Mouse (Mus musculus): ENCODE measurements around the gene Agtr1a.

The Agtr1a gene

GRCm38 (mm10) chr13:30336148-30336801 lies at the start of gene Agtr1a:
TSS of gene Agtr1a (plus strand) at chr13:30336441.
- no peak for DNase-seq (ENCODE audit: low read depth)

DNA sequence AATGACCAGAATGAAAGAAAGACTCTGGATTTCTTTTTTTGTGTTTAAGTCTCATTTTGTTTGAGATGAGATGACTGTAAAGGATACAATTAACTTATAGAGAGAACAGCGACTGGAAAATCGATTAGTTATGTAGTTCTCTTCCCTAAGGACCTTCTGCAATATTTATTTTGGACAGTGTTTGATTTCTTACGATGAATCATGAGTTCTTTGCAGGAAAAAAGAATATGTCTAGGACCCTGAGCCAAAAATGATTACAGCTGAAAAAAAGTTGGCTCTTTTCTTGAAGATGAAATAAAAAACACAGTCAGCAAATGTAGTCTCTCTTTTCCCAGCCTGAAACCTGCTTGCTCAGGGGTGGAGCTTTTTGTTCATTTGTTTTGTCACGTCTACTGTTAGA lies 26.0 kb upstream of the Agtr1a start:
- DNase-seq (ENCODE audit: low read depth): no peak

DNA sequence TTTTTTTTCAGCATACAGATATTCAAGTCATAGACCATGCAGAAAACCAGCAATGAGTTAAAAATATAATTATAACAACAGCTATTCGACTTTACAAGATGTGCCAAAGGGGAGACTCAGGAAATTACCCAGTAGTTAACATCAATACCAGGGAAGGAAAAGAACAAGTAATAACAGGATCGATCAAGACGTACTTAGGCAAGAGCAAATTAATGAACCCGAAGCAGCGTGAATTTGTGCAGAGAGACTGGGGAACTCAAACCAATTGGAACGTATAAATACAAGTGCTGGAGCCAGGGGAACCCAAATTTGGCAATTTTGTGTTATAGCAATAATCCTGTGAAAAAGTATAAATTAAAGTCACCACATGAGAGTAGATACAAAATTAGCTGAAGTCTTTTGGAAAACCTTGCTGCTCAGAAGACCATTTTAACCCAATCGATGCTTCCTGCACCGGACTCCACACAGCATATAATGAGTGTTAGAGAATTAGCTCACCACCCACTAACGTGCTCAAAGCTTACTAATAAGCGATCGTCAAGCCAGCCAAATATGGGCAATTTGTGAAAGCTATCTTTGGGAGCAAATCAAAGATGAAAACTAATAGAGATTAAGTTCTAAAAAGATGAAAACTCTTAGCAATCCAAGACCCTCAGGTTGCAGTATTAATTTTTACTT lies 11.4 kb upstream of the Agtr1a start:
- DNase-seq (ENCODE audit: low read depth): no peak

DNA sequence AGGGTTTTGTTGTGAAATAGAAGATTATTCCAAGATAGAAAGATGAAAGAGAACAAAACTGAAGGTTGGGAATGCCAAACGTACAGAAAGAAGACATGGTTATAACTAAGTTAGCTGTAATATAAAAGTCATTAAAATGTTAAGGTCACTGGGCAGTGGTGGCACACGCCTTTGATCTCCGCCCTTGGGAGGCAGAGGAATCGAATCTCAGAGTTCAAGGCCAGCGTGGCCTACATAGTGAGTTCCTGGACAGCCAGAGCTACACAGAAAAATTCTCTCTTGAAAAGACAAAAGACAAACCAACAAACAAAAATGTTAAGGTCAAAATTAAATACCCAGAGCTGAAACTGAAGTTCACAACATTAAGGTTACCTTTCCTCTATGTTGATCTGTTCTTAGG lies 5.2 kb upstream of the Agtr1a start:
- no peak for DNase-seq (ENCODE audit: low read depth)

GRCm38 (mm10) chr13:30331851-30332250 lies 4.4 kb upstream of the Agtr1a start:
- no peak for DNase-seq (ENCODE audit: low read depth)

DNA sequence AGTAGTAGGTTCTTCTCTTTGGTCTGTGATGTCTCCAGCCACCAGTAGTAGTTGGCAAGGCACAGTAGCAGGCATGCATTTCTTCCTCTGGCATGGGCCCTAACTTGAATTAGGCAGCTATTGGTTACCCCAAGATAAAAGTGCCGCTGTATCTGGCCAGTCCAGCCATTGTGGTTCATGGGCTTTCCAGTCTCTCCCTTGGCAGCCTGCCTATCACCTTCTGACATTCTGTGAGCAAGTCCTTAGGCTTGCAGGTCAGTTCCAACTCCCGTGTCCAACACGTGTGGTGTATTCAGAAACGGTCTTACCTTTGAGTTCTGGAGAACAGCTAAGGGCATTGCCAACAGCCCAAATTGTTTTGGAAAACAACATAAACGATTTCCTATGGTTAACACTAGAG lies 3.7 kb upstream of the Agtr1a start:
- DNase-seq (ENCODE audit: low read depth): no peak

- DNase-seq (ENCODE audit: low read depth): no peak
Observed at GRCm38 (mm10) chr13:30334667-30335066, 1.6 kb upstream of the Agtr1a start.

DNA sequence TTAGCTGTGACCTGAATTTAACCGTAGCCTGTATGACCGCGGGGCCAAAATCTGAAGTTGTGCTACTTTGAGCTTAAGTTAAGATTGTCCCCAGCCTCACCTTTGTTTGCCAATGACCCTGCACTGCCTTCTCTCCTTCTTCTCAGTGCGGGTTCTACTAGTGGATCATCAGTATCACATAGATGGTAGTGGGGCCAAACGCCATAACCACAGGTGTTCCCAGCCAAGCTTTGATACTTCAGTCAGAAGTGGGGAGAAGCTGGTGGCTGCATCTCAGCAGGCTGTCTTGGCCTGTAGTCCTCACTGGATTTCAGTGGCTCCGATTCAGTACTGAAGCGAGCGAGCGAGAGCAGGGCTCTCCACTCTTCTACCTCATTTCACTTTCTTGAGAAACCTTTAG lies 672 bp downstream of the Agtr1a start:
- no peak for DNase-seq (ENCODE audit: low read depth)

DNA sequence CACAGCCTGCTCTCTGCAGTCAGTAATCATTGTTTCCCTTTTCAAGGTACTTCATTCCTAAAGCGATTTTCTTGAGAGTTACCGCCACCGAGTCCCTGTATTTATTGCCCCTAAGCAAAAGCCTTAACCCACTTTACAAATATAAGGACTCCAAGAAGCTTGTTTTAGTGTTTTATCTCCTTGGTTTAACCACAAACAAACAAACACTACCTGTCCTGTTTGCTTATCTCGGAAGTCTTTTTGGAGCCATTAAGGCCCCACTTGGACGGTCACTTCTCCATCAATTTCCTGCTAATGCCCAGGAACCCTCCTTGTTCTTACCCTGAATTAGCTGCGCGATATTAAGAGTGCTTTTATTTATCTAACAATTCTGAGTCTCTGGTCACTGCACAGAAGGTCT lies 1.4 kb downstream of the Agtr1a start:
- DNase-seq (ENCODE audit: low read depth): no peak

DNA sequence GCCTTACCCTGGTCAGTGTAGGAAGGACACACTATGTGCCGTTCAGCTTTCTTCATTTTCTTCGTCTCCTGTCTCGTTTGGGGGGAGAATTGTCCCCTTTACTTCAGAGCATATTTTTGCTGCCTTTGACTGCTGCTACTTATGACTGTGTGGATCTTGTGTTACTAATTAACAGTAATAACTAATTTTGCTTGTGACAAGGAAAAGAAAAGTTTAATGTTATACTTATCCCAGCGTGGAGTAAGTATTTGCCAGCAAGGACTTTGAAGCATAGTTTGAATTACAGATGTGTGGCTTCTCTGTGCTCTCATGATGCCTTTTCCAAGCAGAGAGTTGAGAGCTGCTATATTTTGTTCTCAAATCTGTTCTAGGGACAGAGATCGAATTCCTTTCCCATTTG lies 2.3 kb downstream of the Agtr1a start:
- DNase-seq (ENCODE audit: low read depth): no peak

DNA sequence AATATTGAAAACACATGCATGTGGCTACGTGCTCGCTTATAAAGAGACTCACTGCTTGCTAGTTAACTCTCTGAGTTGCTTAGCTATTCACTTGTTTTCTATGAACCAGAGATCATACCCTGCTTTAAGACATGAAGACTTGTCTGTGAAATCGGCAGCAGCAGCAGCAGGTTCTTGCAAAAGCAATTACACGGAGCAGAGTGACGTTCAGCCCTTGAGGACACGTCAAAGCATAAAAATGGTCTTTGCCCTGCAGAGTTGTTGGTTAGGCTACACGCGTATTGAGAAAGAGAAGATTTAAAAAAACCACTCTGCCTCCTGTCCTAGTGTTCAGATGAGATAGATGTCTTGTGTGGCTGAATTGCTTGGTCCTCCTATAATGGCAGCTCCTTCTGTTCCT lies 3.7 kb downstream of the Agtr1a start:
- no peak for DNase-seq (ENCODE audit: low read depth)

GRCm38 (mm10) chr13:30341987-30342898 lies 6.0 kb downstream of the Agtr1a start:
- no peak for DNase-seq (ENCODE audit: low read depth)

DNA sequence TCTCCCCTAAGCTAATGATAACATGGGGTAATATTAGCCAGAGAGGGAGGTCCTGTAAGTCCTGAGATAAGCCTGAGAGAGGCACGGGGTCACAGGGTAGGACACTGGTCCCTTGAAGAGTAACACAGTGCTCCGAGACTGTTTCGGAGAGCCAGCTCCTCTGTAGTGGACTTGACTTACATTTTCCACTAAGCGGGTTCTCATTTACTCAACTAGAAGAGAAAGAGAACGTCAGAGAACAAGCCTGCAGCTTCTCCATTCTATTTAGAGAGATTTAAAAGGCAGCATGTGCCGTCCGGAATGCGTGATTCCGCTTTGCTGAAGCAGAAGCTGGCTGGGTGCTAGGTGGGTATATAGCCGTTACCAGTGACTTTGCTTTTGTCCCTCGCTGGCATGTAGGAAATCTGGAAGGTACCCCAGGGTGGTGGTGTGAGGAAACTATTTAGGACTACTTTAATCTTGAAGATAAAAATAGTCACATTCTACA lies 9.2 kb downstream of the Agtr1a start:
- no peak for DNase-seq (ENCODE audit: low read depth)

DNA sequence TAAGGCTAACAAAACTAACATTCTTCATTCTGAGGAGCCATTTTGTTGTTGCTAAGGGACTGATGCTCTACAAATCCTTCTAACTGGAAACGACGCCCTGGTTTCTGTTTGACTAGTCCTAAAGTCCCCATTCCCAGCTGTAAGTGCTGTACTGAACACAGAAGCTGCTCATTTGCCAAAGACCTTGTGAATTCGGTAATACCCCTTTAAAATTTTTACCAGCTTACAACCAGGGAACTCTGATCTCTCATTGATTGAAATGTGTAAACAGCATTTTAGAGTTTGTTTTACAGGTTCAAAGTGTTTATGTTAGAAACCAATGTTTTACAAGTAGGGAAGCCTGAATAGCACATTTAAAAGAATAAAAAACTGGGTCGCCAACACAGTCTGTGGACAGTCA lies 10.6 kb downstream of the Agtr1a start:
- DNase-seq (ENCODE audit: low read depth): no peak

DNA sequence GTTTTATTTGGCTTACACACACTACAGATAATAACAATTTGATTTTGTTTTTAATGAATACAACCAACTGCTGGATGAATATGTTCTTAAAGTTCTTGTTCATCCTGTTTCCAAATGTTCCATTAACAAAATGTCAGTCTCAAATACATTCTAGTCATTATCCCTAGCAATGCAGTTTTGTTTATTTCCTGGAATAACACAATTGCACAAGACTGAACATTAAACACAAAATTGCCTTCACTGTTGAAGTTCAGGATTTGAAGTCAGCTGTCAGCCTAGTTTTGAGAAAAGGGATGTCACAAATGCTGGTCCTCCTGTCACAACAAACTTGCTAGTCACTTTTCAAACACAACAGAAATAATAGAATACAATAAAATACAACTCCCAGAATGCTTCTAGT lies 12.1 kb downstream of the Agtr1a start:
- DNase-seq (ENCODE audit: low read depth): no peak

DNA sequence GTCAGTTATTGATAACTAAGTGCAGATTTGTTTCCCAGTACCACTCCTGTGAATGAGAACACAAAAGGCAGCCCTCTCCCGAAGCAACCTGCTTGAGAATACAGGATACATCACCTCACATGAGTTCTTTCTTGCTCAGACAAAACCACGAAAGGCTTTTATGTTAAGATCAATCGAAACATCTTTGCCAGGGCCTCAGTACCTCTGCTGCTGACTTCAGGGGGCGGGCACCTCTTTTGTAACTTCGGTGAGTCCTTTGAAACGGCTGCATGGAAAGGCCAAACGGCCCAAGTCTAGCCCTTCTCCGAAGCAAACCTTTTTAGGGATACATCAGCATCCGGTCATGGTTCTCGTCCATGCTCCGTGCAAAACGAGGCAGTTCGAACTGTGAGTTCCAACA lies 15.7 kb downstream of the Agtr1a start:
- DNase-seq (ENCODE audit: low read depth): peak; percentile 1

- no peak for DNase-seq (ENCODE audit: low read depth)
Observed at GRCm38 (mm10) chr13:30354991-30355580, 18.8 kb downstream of the Agtr1a start.

- no peak for DNase-seq (ENCODE audit: low read depth)
Observed at GRCm38 (mm10) chr13:30355979-30356378, 19.7 kb downstream of the Agtr1a start.

- no peak for DNase-seq (ENCODE audit: low read depth)
Observed at GRCm38 (mm10) chr13:30358456-30359168, 22.4 kb downstream of the Agtr1a start.

- no peak for DNase-seq (ENCODE audit: low read depth)
Observed at GRCm38 (mm10) chr13:30359886-30360285, 23.6 kb downstream of the Agtr1a start.

DNA sequence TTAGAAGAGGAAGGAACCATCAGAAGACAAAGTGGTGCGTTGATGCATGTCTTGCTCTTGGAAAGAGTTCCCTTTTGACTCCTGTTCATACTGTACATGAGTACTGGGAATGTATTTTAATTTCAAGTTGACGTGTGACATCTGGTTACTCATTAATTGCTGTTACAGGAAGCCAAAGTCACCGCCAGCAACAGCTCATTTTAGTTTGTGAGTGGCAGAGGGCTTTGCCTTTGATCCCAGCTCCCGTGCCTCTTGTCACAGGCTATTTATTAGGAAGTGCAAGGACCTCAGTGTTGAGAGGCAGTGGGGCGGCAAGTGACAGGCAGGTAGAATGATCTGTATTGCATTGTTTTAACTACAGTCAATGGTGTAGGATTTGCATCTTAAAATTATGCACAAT lies 24.8 kb downstream of the Agtr1a start:
- DNase-seq (ENCODE audit: low read depth): no peak

DNA sequence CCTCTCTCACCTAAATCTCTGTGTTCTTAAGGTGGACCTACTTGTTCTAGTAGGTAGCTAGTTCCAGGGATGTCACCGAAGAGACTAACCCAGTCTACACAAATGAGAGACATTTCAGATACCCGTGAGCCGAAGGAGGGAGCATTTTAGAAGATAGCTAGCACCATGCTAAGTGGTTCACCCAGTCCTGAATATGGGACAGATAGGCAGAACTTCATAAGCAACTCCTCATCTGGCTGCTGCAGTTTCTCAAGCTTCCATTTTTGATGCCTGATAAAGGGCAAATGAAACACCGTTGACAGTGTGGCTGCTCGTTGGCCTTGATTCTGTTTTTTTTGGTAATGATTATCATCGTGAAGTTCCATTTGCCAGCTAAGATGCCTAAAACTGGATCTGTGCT lies 25.8 kb downstream of the Agtr1a start:
- no peak for DNase-seq (ENCODE audit: low read depth)

Measured in naive thymus-derived CD4-positive, alpha-beta T cell, adult 2 months (primary cell).